Mouse (Mus musculus) midbrain, embryonic 13.5 days (tissue): ENCODE measurements around the gene Tifab. TPM values are rescaled to one million over a fixed set of nuclear protein-coding genes. Genes with fewer than 3 reads are reported as not detected.

ENCODE experiments used
- ATAC-seq: fragments of 200-750 bp; cut with Nextera tagmentation; 2 replicates; pipeline ENCODE4 v1.8.0; 2017; ENCODE audit warnings: mild to moderate bottlenecking, moderate TSS enrichment, moderate library complexity
- H3K27ac ChIP-seq: fragments of 300-500 bp; sonication (generic); 2 replicates; pipeline ENCODE4 v1.5.1; 2015; ENCODE audit warnings: inconsistent platforms, mild to moderate bottlenecking, moderate library complexity
- H3K27me3 ChIP-seq: fragments of 300-500 bp; sonication (generic); 2 replicates; pipeline ENCODE4 v1.6.1; 2015; ENCODE audit warnings: mild to moderate bottlenecking, inconsistent platforms
- H3K36me3 ChIP-seq: fragments of 300-500 bp; sonication (generic); 2 replicates; pipeline ENCODE4 v1.6.1; 2015; ENCODE audit warnings: mild to moderate bottlenecking, inconsistent platforms
- H3K4me1 ChIP-seq: fragments of 300-500 bp; sonication (generic); replicated peaks from 2 replicates; pipeline ENCODE4 v1.6.1; 2015; ENCODE audit warnings: inconsistent platforms
- H3K4me2 ChIP-seq: fragments of 300-500 bp; sonication (generic); replicated peaks from 2 replicates; pipeline ENCODE4 v1.6.1; 2015; ENCODE audit warnings: moderate library complexity, mild to moderate bottlenecking, inconsistent platforms
- H3K4me3 ChIP-seq: fragments of 300-500 bp; sonication (generic); replicated peaks from 2 replicates; pipeline ENCODE4 v1.5.1; 2015; ENCODE audit warnings: mild to moderate bottlenecking, inconsistent platforms
- H3K9ac ChIP-seq: fragments of 300-500 bp; sonication (generic); replicated peaks from 2 replicates; pipeline ENCODE4 v1.6.1; 2015; ENCODE audit warnings: mild to moderate bottlenecking, inconsistent platforms
- H3K9me3 ChIP-seq: fragments of 300-500 bp; sonication (generic); 2 replicates; pipeline ENCODE4 v1.6.1; 2016; ENCODE audit warnings: mild to moderate bottlenecking, inconsistent platforms
- WGBS: fragments of 180-500 bp; shearing (Covaris S2); methylation state at CpG from one replicate; pipeline ENCODE4 v1.1.7; 2015; 5-methylcytosine and 5-hydroxymethylcytosine counted together
- polyA plus RNA-seq: library from polyadenylated mRNA; unstranded; fragments of >200 nt; fragmentation: Nextera tagmentation; extraction: Ambion mirVana; gene quantifications from 2 replicates; pipeline ENCODE4 v1.2.1, GENCODE M21; 2015

Gene Tifab
- polyA plus RNA-seq, 1 experiment from 2014 or later, result 0.61 TPM

- ATAC-seq, result no peak
- WGBS, result 72% methylated on average over 7 of the region's 7 CpGs
- Histone ChIP-seq H3K4me2 (no peak overlapping the region), H3K4me1 (peaks cover 10% of the 10 kb centered on the region), H3K36me3 (no peaks in the 10 kb centered on the region), H3K9me3 (no peaks in the 10 kb centered on the region), H3K9ac (no peak overlapping the region), H3K27ac (no peak overlapping the region), H3K27me3 (peaks cover 4% of the 10 kb centered on the region; the same call in 1 of the 2 replicates), H3K4me3 (no peak overlapping the region)
Measured at GRCm38 (mm10) chr13:56172901-56173545, 5.7 kb downstream of the Tifab start.

- H3K4me2 ChIP-seq, result no peak overlapping the region
- no peak overlapping the region for H3K4me3 ChIP-seq
- no peaks in the 10 kb centered on the region for H3K36me3 ChIP-seq
- peaks cover 4% of the 10 kb centered on the region; the same call in 1 of the 2 replicates for H3K27me3 ChIP-seq
- 88% methylated on average over 7 of the region's 7 CpGs for WGBS
- no peak overlapping the region for H3K27ac ChIP-seq
- H3K9ac ChIP-seq, result no peak overlapping the region
- H3K4me1 ChIP-seq, result peaks cover 14% of the 10 kb centered on the region
- no peak for ATAC-seq
- no peaks in the 10 kb centered on the region for H3K9me3 ChIP-seq
Measured at GRCm38 (mm10) chr13:56172106-56172505, 6.6 kb downstream of the Tifab start.

GRCm38 (mm10) chr13:56168403-56168781, 10.3 kb downstream of the Tifab start:
- Histone ChIP-seq H3K36me3 (no peaks in the 10 kb centered on the region), H3K4me3 (no peak overlapping the region), H3K9ac (no peak overlapping the region), H3K9me3 (no peaks in the 10 kb centered on the region), H3K4me2 (no peak overlapping the region), H3K27me3 (peaks cover 4% of the 10 kb centered on the region; the same call in 1 of the 2 replicates), H3K4me1 (peaks cover 14% of the 10 kb centered on the region), H3K27ac (peak overlapping the region; percentile 54)
- peak; percentile 66 for ATAC-seq
- 67% methylated on average over 3 of the region's 3 CpGs for WGBS

DNA sequence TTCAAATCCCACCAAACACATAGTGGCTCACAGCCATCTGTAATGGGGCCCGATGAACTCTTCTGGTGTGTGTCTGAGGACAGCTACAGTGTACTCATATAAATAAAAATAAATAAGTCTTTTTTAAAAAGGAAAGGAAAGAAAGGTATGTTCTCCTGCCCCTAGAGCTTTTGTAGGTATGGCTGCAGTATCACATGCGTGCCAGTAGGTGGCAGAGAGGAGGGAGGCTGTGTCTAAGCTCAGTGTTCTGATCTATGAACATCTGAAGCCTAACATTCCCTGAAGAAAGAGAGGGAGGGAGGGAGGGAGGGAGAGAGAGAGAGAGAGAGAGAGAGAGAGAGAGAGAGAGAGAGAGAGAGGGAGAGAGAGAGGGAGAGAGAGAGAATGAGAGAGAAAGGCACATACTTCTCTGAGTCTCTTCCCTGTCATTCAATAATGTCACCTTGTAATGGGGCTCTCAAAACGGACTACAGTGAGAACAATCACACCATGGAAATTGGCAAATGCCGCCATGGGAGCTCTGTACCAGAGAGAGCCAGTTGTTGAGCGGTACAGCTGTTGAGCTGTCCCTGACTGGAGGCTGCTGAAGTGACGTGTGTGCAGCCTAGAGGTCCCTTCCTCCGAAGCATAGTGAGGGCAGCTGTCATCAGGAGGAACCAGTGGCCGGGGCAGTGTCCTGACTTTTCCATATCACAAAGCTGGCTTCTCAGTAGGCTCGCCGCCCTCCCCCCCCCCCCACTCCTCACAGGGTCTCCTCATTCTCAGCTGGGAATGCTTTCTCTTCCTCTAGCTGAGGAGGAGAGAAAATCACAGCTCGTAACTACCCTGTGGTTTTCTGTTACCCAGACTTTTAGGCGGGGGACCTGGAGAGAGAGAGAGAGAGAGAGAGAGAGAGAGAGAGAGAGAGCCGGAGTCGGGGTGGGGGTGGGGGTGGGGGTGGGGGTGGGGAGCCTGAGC, 11.0 kb downstream of the Tifab start:
- Histone ChIP-seq H3K4me3 (no peak overlapping the region), H3K27ac (peak overlapping the region; percentile 63), H3K9ac (no peak overlapping the region), H3K36me3 (no peaks in the 10 kb centered on the region), H3K27me3 (peaks cover 4% of the 10 kb centered on the region; the same call in 1 of the 2 replicates), H3K4me1 (peaks cover 14% of the 10 kb centered on the region), H3K9me3 (no peaks in the 10 kb centered on the region), H3K4me2 (no peak overlapping the region; the same call in 1 of the 2 replicates)
- ATAC-seq, result peak; percentile 73
- 47% methylated on average over 14 of the region's 14 CpGs for WGBS

DNA sequence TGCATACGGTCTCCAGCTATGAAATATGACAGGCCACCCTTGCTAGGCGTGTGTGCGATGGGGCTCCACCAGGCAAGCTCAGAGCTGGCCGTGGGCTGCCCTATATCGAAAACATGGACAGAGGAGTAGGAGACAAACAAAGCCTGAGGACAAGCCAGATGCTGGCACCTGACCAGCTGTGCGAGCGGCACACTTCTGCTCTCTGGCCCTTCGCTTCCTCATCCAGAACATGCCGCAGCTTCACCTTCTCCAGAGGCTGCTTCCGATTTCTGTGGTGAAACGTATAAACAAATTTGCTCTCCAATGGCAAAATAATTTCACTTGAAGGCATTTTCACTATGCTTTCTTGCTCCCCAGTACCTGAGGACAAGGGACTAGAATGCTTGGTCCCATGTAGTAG, 13.1 kb downstream of the Tifab start:
- Histone ChIP-seq H3K4me2 (no peak overlapping the region), H3K36me3 (no peaks in the 10 kb centered on the region), H3K9me3 (no peaks in the 10 kb centered on the region), H3K4me1 (peaks cover 14% of the 10 kb centered on the region), H3K9ac (no peak overlapping the region), H3K27ac (no peak overlapping the region), H3K27me3 (no peaks in the 10 kb centered on the region; the same call in 1 of the 2 replicates), H3K4me3 (no peak overlapping the region)
- WGBS, result 95% methylated on average over 11 of the region's 11 CpGs
- ATAC-seq, result no peak

DNA sequence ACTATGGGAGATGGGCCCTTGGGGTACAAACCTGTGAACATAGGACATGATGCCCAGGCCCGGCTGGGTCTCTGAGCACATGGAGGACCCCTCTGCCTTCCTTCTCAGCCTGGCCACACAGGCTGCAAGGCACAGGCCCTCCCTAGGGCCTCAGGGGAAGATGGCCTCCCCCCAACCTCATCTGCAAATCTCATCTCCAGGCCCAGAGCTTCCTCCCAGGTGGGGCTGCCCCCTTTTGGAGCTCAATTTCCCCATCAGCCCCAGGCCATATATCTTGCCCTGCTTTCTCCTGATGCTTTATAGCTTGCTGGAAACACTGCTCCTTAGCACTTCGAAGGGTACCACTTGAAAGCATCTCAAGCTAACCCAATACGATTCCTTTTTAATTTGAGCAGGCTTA, 14.3 kb downstream of the Tifab start:
- WGBS, result 86% methylated on average over 3 of the region's 3 CpGs
- H3K4me2 ChIP-seq, result no peak overlapping the region

GRCm38 (mm10) chr13:56163751-56164150, 14.9 kb downstream of the Tifab start:
- 80% methylated on average over 6 of the region's 6 CpGs for WGBS
- no peak for ATAC-seq
- no peaks in the 10 kb centered on the region for H3K9me3 ChIP-seq
- no peak overlapping the region for H3K4me2 ChIP-seq
- H3K36me3 ChIP-seq, result no peaks in the 10 kb centered on the region
- no peak overlapping the region for H3K27ac ChIP-seq
- no peak overlapping the region for H3K4me3 ChIP-seq
- no peaks in the 10 kb centered on the region; the same call in 1 of the 2 replicates for H3K27me3 ChIP-seq
- H3K4me1 ChIP-seq, result peaks cover 11% of the 10 kb centered on the region
- H3K9ac ChIP-seq, result no peak overlapping the region

More for the DNA sequence above, 14.3 kb downstream of the Tifab start:
- H3K27me3 ChIP-seq, result no peaks in the 10 kb centered on the region; the same call in 1 of the 2 replicates
- no peak for ATAC-seq
- no peaks in the 10 kb centered on the region for H3K9me3 ChIP-seq
- no peak overlapping the region for H3K27ac ChIP-seq
- H3K9ac ChIP-seq, result no peak overlapping the region
- no peak overlapping the region for H3K4me3 ChIP-seq
- H3K4me1 ChIP-seq, result peaks cover 14% of the 10 kb centered on the region
- no peaks in the 10 kb centered on the region for H3K36me3 ChIP-seq

GRCm38 (mm10) chr13:56162859-56163258, 15.8 kb downstream of the Tifab start:
- Histone ChIP-seq H3K36me3 (no peaks in the 10 kb centered on the region), H3K4me3 (no peak overlapping the region), H3K9ac (no peak overlapping the region), H3K27me3 (no peaks in the 10 kb centered on the region; the same call in 1 of the 2 replicates), H3K4me1 (peaks cover 2% of the 10 kb centered on the region), H3K9me3 (no peaks in the 10 kb centered on the region), H3K27ac (no peak overlapping the region), H3K4me2 (no peak overlapping the region)
- 89% methylated on average over 6 of the region's 6 CpGs for WGBS
- no peak for ATAC-seq

DNA sequence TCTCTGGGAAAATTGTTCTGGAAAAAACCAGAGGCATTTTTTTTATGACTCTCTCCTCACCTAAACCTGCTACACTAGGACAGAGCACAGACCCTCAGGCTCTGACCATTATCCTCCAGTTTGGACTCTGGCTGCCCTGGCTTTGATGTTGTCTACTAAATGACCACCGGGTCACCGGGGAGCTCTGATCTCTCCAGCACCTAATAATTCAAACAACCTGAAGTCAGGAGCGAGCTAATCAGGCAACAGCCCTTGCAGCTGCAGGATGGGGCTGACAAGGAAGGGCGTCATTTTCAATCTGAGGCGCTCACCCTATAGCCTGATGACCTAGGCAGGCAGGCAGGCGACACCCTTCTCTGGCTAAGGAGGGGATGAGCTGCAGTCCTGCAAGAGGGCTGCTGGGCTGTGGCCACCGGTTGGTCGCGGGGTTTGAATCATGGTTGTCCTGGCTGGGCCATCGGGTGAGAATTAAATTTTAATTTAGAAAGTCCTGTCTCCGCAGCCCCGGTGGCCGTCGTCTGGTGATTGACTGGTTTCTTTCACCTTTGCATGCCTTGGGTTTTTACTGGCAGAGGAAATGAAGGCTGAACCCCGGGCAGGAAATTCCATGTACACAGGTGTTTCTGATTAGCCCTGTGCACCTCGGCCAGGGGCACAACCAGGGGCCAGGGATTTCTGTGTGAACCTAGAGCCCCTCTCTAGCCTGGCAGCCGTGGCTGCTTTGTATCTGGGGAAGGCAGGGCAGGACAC, 18.9 kb downstream of the Tifab start:
- H3K9me3 ChIP-seq, result no peaks in the 10 kb centered on the region
- H3K27ac ChIP-seq, result no peak overlapping the region

GRCm38 (mm10) chr13:56159016-56159601, 19.6 kb downstream of the Tifab start:
- no peak overlapping the region for H3K4me2 ChIP-seq
- no peaks in the 10 kb centered on the region for H3K9me3 ChIP-seq
- no peaks in the 10 kb centered on the region for H3K4me1 ChIP-seq
- H3K4me3 ChIP-seq, result no peak overlapping the region
- H3K27me3 ChIP-seq, result peaks cover 3% of the 10 kb centered on the region; the same call in 1 of the 2 replicates
- H3K27ac ChIP-seq, result no peak overlapping the region
- 83% methylated on average over 14 of the region's 14 CpGs for WGBS
- ATAC-seq, result no peak
- H3K36me3 ChIP-seq, result no peaks in the 10 kb centered on the region
- no peak overlapping the region for H3K9ac ChIP-seq

More for the DNA sequence above, 18.9 kb downstream of the Tifab start:
- Histone ChIP-seq H3K4me2 (no peak overlapping the region), H3K27me3 (peaks cover 3% of the 10 kb centered on the region; the same call in 1 of the 2 replicates), H3K4me1 (no peaks in the 10 kb centered on the region), H3K9ac (0 out of 2 replicates have a peak overlapping the region, but pooled peaks have one; percentile 1), H3K36me3 (no peaks in the 10 kb centered on the region), H3K4me3 (no peak overlapping the region)
- ATAC-seq, result no peak
- 66% methylated on average over 17 of the region's 17 CpGs for WGBS

GRCm38 (mm10) chr13:56155671-56156070, 23.0 kb downstream of the Tifab start:
- H3K4me2 ChIP-seq, result no peak overlapping the region
- H3K27ac ChIP-seq, result no peak overlapping the region
- 0 out of 2 replicates have a peak, but pooled peaks cover 6% of the 10 kb centered on the region for H3K4me1 ChIP-seq
- no peak for ATAC-seq
- H3K36me3 ChIP-seq, result no peaks in the 10 kb centered on the region
- H3K9ac ChIP-seq, result no peak overlapping the region
- H3K9me3 ChIP-seq, result no peaks in the 10 kb centered on the region
- no peak overlapping the region for H3K4me3 ChIP-seq
- H3K27me3 ChIP-seq, result 0 out of 2 replicates have a peak, but pooled peaks cover 3% of the 10 kb centered on the region
- 65% methylated on average over 7 of the region's 7 CpGs for WGBS
